ENCODE assay signal across 19 mouse cellular contexts in the genomic region with DNA sequence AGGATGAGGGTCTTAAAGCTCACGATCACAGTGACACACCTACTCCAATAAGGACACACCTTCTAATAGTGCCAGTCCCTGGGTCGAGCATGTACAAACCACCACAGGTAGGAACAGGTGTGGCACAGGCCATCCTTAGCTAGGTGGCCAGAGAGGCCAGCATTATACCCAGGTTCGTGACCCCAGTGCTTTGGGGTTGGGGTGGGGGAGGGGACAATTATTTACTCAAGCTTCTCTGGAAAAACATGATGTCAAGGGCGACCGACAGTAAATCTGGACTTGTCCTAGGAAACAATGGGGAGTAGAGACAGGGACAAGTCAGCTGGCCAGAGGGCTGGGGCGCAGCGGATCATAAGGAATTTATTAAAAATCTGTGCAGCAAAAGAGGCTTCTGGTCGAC.
DNase-seq lines count a peak whose midpoint lies in the region; TF ChIP-seq lines count a peak whose summit lies in the region.
"Had no signal": no experiment of that assay in that cellular context is flagged by ENCODE, and none has a peak within 500 bp of the region (broad histone marks: within the 10 kb centered on the region; RNA-seq: fewer than 3 reads in every experiment).

No protein-coding gene starts in this region.

- H3K9ac ChIP-seq in liver, adult 2 months (ENCODE audit: low read depth, low read length), result peak overlapping the region; percentile 64
- H3K9ac ChIP-seq: embryonic facial prominence, embryonic 13.5 days; embryonic facial prominence, embryonic 15.5 days; forebrain, embryonic 12.5 days had no signal

- WGBS in heart, embryonic 10.5 days, result 66% methylated on average over 8 of the region's 8 CpGs
- WGBS in liver, adult 2 months, result 32% methylated on average over 8 of the region's 8 CpGs

- H3K4me3 ChIP-seq in heart, embryonic 10.5 days, result no peak overlapping the region
- H3K4me3 ChIP-seq in liver, adult 2 months (ENCODE audit: insufficient read depth, low read depth, low read length), result no peak overlapping the region
- H3K4me3 ChIP-seq: embryonic facial prominence, embryonic 13.5 days; embryonic facial prominence, embryonic 15.5 days; erythroblast, embryonic 14.5 days; forebrain, embryonic 10.5 days; forebrain, embryonic 12.5 days had no signal

- intact Hi-C loops in heart, postnatal 25 days (cut with DNase I), result no loop called here

- no peak for DNase-seq in heart, embryonic 10.5 days (ENCODE audit: low spot score)
- DNase-seq in heart, postnatal 25 days (ENCODE audit: low spot score), result no peak
- peak; percentile 79 for DNase-seq in liver, adult 2 months (ENCODE audit: extremely low read depth, low read depth, low spot score)
- no peak for DNase-seq in liver
- DNase-seq: adrenal gland, adult 2 months; adrenal gland, postnatal 10 days; adrenal gland, postnatal 25 days; cerebellum, adult 11 months; cerebellum, adult 18-20 months; cerebellum, adult 8-10 months; cerebellum, adult 9-11 months; cerebellum, postnatal 14 days; cerebellum, postnatal 36 days; embryo, embryonic 11 days had no signal

- H3K27me3 ChIP-seq in heart, embryonic 10.5 days (ENCODE audit: insufficient read depth, poor library complexity, severe bottlenecking), result 0 out of 2 replicates have a peak, but pooled peaks cover 4% of the 10 kb centered on the region
- H3K27me3 ChIP-seq in liver, adult 2 months (ENCODE audit: control insufficient read depth, insufficient read depth, low read length), result no peaks in the 10 kb centered on the region
- H3K27me3 ChIP-seq: embryonic facial prominence, embryonic 13.5 days; embryonic facial prominence, embryonic 15.5 days; forebrain, embryonic 12.5 days had no signal

- peak overlapping the region; percentile 48; the same call in 1 of the 2 replicates for H3K27ac ChIP-seq in heart, embryonic 10.5 days
- peak overlapping the region; percentile 90 for H3K27ac ChIP-seq in liver, adult 2 months (replicated peaks; ENCODE audit: insufficient read depth, low read depth, low read length)
- H3K27ac ChIP-seq: embryonic facial prominence, embryonic 13.5 days; forebrain, embryonic 10.5 days; forebrain, embryonic 12.5 days had no signal

- H3K36me3 ChIP-seq in heart, embryonic 10.5 days, result no peaks in the 10 kb centered on the region
- H3K36me3 ChIP-seq in liver, adult 2 months (ENCODE audit: control insufficient read depth, insufficient read depth, low read length), result no peaks in the 10 kb centered on the region
- H3K36me3 ChIP-seq: embryonic facial prominence, embryonic 13.5 days; embryonic facial prominence, embryonic 15.5 days; forebrain, embryonic 10.5 days; forebrain, embryonic 12.5 days had no signal

- no peaks in the 10 kb centered on the region for H3K79me2 ChIP-seq in liver, adult 2 months (ENCODE audit: control insufficient read depth, insufficient read depth, low read length)

- 0 out of 2 replicates have a peak, but pooled peaks cover 3% of the 10 kb centered on the region for H3K9me3 ChIP-seq in heart, embryonic 10.5 days
- H3K9me3 ChIP-seq: embryonic facial prominence, embryonic 13.5 days; embryonic facial prominence, embryonic 15.5 days; forebrain, embryonic 10.5 days; forebrain, embryonic 12.5 days had no signal

- H3K4me1 ChIP-seq in heart, embryonic 10.5 days, result peaks cover 74% of the 10 kb centered on the region
- H3K4me1 ChIP-seq in liver, adult 2 months (ENCODE audit: control insufficient read depth, insufficient read depth, low read length), result peaks cover 45% of the 10 kb centered on the region

- no peak for TF ChIP-seq CTCF in liver, adult 2 months (IDR thresholded peaks at IDR 0.05; ENCODE audit: low read depth, low read length)

- TF ChIP-seq POLR2A in liver, adult 2 months (IDR thresholded peaks at IDR 0.05; ENCODE audit: extremely low read depth, insufficient read depth, low read length), result no peak
